Mouse (Mus musculus) urinary bladder, postnatal 36 days (tissue): ENCODE measurements at regions not wholly inside any gene's neighbourhood (a gene's known extent, or its start where the extent isn't known, plus 50 kb on each side); places are given as distances from the start of the nearest gene placed in this dataset.

Experiments
- DNase-seq, 2 experiments: peaks; one replicate each; pipeline ENCODE4 v3.0.0; 2022; ENCODE audit warnings: low spot score in 2 of 2, mixed read lengths in 1 of 2

- no peak for DNase-seq
These were observed 79.1 kb downstream of the Sptssa start for GRCm38 (mm10) chr12:54577235-54577634.

DNA sequence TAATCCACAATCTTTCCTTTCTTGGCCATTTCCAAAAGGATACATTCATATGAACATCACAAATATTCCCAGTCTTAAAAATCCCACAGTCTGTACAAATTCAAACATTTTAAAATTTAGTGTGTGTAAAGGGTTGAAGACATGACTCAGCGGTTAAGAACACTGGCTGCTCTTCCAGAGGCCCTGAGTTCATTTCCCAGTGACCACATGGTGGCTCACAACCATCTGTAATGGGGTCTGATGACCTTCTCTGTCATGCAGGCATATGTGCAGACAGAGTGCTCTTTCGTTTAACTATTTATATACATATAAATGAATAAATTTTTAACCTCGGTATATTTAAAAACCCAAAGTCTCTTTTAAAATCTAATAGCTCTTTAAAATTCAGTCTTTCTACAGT lies 79.6 kb downstream of the Sptssa start:
- DNase-seq, result no peak

GRCm38 (mm10) chr12:54572866-54573265 lies 83.5 kb downstream of the Sptssa start:
- no peak for DNase-seq

GRCm38 (mm10) chr12:54568078-54568931 lies 88.1 kb downstream of the Sptssa start:
- DNase-seq, result no peak

GRCm38 (mm10) chr12:54567426-54567790 lies 89.0 kb downstream of the Sptssa start:
- no peak for DNase-seq

DNA sequence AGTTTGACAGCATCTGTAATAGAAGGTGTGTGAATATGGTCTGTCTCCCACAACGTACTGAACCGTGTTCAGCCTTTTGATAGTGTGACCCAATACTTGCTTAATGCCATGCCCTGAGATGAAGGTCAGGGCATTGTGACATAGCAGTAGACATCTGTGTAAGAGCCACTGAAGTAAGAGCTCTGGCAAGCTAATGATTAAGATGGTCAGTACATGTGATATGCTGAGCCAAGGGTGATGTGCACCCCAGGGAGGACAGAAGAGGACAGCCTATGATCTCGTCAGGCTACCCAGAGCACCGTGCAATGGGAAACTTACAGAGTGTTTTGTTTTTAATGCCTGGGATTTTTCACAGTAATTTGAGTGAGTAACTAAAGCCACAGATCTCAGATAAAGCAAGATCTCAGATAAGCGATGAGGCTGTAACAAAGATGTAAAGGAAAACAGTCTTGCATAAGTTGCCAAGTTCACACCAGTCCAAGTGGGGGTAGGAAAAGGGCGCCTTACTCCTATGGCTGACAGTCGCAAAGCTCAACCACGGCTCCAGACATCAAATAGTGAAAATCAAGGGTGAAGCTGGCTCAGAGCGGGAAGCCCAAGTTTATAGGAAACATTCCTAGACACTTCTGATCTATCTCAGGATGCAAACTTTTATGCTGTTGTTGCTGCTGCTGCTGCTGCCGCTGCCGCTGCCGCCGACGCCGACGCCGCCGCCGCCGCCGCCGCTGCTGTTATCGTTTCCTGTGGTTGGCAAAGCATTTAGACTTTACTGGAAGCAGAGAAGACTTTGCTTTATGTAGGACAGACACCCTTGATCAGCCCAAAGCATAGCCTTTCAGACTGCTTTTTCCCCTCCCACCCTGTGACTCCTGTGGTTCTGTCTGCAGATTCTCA lies 89.6 kb downstream of the Sptssa start:
- no peak for DNase-seq

DNA sequence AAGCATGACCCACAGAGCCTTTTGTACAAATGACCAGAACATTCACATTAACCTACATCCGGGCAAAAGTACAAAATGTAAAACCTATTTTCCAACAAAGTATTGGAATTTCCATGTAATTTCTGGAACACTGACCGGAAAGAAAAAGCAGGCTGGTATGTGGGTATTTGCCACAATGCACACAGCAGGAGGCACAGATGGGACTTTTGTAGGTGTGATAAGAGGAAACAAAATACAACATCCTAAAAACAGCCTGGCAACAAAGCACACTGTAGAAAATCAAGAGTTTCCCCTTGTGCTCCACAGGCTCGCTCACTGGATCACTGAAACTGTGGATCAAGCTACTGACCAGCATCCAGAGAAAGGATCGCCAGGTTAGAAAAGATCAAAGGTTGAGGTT lies 94.4 kb downstream of the Sptssa start:
- DNase-seq, result no peak

DNA sequence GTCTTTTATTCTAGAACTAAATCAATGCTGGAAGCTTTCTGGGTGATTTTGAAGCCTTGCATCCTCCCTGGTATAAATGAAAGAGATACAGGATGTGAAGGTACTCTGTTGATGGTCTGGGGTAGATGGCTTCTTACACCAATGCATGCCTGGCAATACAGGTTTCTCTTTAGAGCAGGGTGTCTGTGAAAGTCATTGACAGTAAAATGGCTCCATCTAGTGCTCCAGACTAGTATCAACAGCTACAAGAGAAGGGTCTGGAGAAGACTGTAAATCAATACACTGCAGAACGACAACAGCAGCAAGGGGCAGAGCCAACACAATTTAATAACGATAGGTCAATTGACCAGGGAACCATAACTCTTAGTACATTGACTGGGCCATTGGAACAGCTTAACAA lies 98.3 kb downstream of the Sptssa start:
- no peak for DNase-seq

DNA sequence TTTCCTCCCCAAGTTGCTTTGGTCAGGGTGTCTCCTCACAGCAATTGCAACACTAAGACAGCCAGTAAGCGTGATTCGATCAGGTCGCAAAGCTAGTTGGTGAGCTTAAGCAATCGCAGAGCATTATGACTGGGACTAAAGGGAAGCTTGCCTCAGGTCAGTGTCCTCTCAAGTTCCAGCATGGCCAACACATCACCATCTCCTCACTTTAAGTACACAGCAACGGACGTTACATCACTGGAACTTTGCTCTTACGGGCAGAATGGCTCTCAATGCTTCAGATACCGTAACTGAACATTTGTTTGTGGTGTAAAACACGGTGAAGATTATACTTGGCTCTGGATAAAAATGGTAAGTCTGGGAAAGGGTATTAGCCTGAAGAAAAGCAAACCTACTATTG lies 106.7 kb downstream of the Sptssa start:
- DNase-seq, result no peak

DNA sequence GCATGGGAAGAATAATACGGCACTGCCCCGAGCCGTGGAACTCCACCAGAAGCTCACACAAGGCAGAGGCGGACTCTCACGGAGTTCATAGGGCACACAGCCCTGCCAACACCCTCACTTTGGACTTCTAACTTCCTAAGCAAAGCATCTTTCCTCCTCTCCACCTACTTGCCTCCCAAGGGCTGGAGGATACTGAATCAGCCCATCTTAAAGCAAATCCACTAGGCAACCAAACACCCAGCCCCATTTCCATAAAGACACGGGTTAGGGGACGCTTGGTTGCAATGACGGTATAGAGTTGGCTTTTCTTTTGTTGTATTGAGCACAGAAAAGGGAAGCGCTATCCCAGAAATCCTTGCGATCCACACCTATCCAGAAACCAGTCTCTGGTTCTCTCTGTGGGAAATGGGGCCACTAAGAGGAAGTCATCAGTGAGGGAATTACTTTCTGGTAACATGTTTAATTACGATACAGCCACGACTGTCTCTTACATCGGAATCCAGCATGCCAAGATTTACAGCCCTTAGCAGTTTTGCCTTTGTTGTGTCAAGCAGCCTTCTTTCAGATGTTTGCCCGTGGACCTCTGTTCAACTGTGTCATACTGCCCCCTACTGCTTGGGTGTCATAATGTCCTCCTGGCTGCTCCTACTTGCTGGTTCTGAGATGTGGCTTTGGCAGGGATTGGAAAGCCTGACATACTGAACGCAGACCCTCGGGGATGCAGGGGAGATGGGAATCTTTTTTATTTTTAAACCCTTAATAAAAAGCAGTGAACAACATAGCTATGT lies 110.4 kb downstream of the Sptssa start:
- DNase-seq, result peak; percentile 44 to 51

DNA sequence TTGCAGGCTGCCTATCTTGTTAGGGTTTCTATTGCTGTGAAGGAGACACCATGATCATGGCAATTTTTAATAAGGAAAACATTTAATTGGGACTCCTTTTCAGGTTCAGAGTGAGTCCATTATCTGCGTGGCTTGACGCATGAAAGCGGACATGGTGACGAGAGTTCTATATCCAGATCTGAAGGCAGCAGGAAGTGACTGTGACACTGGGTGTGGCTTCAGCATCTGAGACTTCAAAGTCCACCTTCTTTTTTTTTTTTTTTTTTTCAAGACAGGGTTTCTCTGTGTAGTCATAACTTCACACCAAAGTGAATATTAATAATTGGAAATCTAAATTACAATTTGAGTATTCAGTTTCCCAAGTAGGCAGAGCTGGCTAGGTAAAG lies 118.1 kb downstream of the Sptssa start:
- DNase-seq, result no peak

DNA sequence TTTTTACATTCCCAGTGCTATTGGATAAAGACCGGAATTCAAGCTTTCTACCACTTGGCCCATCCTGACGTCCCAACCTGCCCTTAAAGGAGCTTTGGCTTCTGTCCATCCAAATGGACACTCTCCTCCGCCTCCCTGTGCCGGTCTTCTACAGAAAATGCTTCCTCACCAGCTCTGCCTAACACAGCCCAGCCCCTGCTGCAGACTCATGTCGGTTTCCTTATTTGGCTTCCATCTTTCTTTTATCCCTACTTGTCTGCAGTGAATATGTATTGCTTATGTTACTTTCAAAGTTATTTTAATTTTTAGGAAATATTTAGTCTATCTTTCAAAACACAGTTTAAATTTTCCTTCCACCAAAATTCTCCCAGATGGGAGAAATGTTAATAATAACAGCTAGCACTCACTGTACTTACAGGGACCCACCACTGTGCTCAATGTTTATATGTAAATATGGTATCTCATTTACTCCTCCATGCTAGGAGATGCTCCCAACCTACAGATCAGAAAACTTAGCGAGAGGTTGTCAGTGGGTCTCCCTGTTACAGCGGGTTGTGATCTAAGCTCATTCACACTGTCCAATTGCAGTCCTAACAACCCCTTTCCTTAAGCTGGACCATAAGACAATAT lies 118.6 kb downstream of the Sptssa start:
- no peak for DNase-seq

DNA sequence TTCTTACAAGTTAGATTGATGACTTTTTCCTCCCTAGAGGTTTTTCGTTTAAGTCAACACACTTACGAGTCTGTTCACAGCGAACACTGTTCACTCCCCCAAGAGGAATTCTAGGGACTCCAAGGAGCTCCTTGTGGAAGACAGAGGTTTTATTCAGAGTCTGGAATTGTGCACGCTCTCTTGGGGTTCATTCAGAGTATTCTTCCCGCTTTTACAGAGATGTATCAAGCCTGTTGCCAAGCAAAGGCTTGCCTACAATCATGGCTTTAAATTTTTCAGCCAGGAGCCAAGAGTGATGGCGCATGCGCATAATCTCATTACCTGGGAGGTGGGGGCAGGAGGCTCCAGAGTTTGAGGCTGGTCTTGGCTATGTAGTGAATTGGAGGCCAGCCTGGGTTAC lies 119.4 kb downstream of the Sptssa start:
- no peak for DNase-seq

GRCm38 (mm10) chr12:54535556-54536516 lies 120.5 kb downstream of the Sptssa start:
- DNase-seq, result no peak

DNA sequence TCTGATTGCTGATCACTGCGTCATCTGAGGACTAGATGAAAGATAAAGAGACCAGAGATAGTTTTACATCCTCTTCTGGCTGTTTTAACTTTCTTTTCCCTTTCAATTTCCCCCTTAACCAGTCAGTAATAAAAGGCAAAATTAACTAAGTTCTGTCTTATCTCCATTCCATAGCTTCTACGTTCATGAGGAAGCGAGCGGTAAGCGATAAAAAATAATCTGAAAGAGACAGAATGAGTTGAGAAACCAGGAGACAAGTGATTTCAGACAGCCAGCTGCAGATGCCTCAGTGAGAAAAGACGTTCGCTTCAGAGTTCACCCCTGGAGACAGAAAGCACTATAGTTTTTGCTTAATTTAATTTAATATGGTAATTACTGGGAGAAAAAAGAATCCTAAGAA lies 121.5 kb downstream of the Sptssa start:
- DNase-seq, result no peak

DNA sequence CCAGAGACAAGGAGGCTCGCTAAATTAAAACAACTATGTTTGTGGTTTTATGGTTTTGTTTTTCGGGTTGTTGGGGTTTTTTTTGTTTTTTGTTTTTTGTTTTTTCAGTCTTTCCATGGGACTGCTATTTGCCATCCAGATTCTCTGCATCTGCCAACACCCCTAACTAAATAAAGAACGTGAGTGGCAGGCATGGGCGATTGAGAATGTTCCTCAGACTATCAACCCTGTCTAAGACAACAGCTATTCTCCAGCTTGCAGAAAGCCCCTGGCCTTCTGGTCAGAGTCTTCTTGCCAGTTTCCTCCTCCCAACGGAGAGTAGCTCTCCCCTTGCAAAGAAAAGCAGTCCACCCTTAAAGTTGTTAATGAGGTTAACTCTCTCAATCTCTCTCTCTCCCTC lies 123.2 kb downstream of the Sptssa start:
- no peak for DNase-seq

DNA sequence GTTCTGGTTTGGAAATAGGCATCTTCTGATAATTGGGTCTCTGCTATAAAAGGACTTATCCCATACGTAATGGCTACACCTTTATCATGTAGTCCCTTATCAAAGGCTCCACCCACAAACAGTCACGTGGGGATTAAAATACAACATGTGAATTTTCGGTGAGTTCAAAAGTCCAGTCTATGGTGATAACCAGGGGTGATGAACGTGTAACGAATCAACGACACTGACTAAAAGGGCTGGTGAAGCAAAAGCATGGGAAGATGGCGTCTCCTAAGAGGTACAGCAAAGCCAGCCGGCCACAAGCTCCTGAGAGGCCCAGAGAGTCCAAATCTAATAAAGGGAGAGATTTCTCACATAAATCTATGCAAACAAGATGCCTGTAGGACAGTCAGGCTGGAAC lies 124.3 kb downstream of the Sptssa start:
- no peak for DNase-seq

DNA sequence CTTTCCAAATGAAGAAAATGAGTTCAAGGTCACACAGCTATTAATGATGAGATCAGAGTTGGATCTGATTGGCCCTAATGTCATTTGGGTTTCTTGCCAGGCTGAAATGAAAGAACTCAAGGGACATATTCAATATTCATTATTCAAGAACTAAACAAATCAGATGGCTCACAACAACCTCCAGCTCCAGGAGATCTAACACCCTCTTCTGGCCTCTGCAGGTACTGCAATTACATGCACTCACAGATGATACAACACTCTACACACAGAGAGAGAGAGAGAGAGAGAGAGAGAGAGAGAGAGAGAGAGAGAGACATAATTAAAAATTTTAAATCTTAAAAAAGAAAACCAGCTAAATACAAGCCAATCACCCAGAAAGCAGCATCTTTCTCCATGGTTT lies 128.3 kb downstream of the Sptssa start:
- DNase-seq, result no peak

DNA sequence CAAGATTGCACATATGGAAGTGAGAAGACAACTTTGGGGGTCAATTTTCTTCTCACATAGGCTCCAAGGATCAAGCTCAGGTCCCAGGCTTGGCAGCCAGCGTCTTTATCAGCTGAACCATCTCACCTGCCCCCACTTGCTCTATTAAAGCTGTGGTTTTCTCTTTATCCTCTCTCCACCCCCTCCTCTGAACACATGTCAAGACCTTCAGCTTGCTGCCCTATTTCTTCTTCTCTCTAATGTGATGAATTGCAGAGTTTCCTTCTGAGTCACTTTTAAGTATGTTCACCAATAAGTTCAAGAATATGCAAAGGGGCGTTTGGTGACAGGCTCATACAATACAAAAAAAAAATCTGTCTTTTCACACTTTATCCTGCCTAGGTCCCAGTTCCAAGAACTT lies 128.8 kb downstream of the Sptssa start:
- no peak for DNase-seq

- DNase-seq, result no peak
These were observed 136.0 kb downstream of the Sptssa start for GRCm38 (mm10) chr12:54520406-54520805.

- DNase-seq, result no peak
These were observed 137.0 kb downstream of the Sptssa start for GRCm38 (mm10) chr12:54519370-54519769.
